Mouse (Mus musculus) urinary bladder, postnatal 36 days (tissue): ENCODE measurements at regions not wholly inside any gene's neighbourhood (a gene's known extent, or its start where the extent isn't known, plus 50 kb on each side); places are given as distances from the start of the nearest gene placed in this dataset.

Experiments
- DNase-seq, 2 experiments: peaks; one replicate each; pipeline ENCODE4 v3.0.0; 2022; ENCODE audit warnings: low spot score in 2 of 2, mixed read lengths in 1 of 2

DNA sequence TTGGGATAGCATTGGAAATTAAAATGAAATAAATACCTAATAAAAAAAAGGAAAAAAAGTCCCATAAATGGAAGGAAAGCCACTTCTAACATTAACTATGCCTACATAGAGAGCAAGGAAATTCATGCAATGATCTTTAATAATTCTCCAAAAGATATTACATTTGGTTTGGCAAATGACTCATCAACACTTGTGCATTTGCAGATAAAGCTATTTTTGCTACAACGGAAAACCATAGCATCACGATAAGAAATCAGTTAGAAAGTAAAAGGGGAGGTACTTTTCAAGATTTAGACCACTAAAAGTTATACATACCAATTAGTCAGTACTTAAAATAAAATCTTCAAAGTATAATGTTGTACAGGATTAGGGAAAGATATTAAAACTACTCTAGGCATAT is 109.4 kb upstream of the Tom1l1 start:
- DNase-seq, result no peak

DNA sequence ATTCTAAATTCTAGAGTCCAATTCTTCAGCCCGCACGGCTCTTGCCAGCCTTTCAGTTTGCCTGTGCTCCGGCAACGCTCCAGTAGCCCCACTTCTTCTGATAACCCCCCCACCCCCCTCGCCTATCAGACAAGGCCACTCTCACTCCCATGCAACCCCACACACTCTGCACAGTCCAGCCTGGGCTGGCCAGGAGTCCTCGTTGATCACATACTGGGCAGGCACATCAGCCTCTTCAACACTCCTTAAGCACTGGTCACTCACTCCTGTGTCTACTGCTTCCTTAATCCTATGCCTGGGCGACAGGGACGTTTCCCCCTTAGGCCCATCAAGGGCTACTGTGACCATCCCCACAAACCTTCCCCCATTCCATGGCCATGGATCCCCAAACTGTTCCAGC is 95.4 kb upstream of the Tom1l1 start:
- DNase-seq, result no peak

DNA sequence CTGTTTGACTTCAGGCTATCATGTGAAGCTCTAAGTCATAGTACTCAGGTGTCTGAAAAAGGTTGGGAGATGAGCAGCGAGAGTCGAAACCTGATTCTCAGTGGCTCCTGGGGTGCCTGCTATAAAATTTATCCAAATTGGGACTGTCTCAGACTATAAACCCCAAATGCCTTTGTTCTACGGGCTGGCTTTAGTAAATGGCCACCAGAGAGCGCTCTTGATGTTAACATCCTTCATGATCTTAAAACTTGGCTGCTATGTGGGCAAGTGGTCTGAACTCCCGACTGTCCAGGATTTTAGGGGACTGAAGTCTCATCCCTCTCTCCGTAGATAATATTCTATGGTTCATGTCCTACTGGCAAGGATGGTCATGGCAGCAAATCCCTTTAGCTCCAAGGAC is 94.8 kb upstream of the Tom1l1 start:
- no peak for DNase-seq

DNA sequence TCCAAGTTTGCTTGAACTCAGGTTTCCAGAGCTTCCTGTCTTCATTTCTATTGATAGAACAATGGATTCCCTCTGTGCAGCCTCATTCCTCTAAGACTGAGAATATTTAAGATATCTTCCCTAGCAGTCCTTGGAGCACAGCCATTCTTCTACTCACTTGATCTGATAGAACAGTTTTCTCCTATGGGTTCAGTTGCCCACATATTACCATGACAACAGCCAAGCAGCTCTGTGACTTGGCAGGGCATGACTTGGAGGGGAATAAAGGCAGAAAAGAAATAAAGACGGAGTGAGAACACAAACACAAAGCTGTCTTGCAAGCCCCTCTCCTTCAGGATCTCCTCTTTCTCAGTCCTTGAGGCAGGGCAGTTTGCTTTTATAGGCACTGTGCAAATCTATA is 87.6 kb upstream of the Tom1l1 start:
- no peak for DNase-seq

DNA sequence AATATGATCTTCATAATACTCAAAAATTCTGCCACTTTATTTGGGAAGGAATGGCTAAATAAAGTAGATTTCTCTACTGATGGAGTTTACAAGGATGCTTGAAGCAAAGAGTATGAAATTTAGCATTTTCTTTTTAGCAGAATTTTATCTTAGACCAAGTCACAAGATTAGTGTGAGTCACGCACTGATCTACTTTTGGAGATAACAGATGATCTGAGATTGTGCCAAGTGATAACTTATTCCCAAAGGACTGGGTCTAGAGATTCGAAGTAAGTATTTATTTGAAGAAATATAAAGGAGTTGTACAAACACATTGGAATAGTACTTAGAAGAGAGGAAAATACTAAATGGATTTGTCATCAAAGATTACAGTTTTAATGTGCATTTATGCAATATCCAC is 67.8 kb upstream of the Tom1l1 start:
- no peak for DNase-seq

DNA sequence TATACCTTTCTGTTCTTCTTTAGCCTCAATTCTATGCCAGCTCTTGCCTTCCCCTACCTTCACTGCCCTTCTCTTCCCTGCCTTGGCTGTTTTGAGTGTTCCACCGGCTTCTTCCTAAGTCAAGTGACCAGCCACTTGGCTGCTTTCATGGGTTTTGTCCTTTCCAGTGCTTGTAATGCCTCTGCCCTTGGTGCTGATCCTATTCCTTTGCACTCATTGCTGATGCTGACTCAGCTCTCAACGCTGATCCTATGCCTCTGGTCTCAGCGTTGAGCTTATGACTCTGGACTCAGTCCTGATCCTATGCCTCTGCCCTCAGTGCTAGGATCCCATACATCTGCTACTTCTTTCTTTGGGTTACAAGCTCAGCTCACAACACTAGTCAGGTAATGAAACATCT is 60.3 kb upstream of the Tom1l1 start:
- DNase-seq, result no peak

DNA sequence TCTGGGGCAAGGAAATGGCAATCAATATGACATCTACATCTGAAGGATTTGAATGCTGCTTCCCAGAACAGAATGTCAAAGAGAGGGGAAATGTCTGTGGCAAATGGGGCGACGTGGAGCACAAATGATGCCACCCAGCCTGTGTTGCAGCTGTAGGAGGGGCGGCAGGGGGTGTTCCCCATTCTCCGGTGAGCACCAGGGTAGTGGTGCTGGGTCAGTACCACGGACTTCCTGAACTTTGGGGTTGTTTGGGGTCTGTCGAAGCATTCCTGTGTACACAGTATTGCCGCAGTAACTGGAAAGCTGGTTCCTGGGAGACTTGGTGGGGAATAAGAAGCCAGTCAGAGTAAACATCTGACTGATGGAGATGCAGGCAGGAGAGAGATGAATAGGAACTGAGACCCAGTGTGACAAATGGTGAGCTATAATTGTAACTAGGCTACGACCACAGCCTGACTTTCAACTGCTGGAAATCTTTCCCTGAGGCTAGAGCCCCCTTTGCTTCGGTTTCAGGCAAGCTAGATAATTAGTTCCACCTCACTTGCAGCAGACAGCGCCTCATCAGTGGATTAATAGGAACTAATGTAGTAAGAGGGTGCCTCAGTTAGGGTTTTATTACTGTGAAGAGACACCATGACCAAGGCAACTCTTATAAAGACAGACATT is 53.9 kb upstream of the Tom1l1 start:
- DNase-seq, result no peak

DNA sequence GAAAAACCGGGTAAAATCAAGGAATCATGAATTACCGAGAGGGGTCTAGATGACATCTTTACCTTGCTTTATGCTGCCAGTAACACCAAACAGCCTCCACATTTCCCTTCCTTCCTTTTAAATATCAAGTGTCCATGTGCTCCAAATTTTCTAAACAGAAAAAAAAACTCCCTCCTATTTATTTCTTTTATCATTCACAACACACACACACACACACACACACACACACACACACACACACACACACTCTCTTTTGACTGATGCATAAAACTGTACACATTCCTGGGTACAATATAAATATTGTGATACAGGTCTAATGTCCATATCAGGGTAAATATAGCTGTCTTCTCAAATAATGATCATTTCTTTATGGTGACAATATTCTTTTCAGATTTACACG is 51.3 kb upstream of the Tom1l1 start:
- no peak for DNase-seq

DNA sequence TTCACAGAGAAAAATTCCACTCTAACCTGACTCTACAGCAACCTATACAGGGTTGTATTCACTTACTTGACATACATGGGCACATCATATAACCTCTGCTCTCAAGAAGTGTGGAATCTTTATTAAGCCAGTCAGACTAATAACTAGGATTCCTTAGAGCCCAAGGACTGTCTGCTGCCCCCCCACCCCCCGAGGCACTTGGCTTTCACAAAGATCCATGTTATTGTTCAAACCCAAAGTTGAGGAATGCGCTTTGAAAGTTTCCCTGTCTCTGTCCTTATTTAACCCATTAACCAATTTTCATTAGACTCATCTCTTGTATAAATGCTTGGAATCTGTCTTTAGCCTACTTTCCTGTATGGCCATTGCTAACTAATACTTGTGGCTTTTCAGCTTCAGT is 50.6 kb upstream of the Tom1l1 start:
- DNase-seq, result no peak
